Comparison of ENCODE assay signal across 8 mouse cellular contexts in the genomic region with DNA sequence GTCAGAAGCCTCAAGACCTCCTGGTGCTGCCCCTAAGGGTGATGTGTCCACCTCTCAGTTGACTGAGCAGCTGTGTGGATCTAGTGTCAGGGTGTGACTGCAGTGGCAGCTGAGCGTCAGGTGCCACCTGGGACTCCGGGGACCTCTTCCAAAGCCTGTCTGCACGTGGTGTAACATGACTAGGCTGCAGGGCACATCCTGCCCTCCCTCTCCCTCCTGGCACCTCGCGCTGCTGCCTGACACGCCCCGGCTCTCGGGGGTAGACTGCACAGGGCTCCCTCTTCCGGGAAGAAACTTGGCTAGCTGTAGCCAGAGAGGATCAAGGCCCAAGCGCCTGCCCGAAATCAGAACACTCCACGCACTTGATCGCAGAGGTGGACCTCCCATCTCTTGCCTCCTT.
DNase-seq lines count a peak whose midpoint lies in the region; ATAC-seq and TF ChIP-seq lines count a peak whose summit lies in the region.

No protein-coding gene starts in this region.

- H3K4me3 ChIP-seq in heart, embryonic 13.5 days: no peak overlapping the region
- no peak overlapping the region for H3K4me3 ChIP-seq in limb, embryonic 14.5 days (replicated peaks; ENCODE audit: low read length)
- no peak overlapping the region for H3K4me3 ChIP-seq in midbrain, embryonic 10.5 days

- peak; percentile 87 for DNase-seq in A20 (ENCODE audit: low read depth, low spot score)
- peak; percentile 77 for DNase-seq in MN1 (ENCODE audit: low spot score)
- no peak for DNase-seq in limb, embryonic 14.5 days (ENCODE audit: low spot score)
- peak; percentile 79 for DNase-seq in splenic B cell, adult 2 months (ENCODE audit: low read depth, low spot score)
- no peak for DNase-seq in midbrain, embryonic 10.5 days (ENCODE audit: low spot score)
- no peak for DNase-seq in neural tube, embryonic 10.5 days (ENCODE audit: extremely low spot score, low spot score)
- DNase-seq in layer of hippocampus, postnatal 25 days (ENCODE audit: extremely low spot score in 1 of 2, low spot score in 1 of 2): no peak

- 52% methylated on average over 12 of the region's 13 CpGs for whole genome bisulfite sequencing in heart, embryonic 13.5 days
- 58% methylated on average over 13 of the region's 13 CpGs for WGBS in limb, embryonic 14.5 days
- WGBS in midbrain, embryonic 10.5 days: 79% methylated on average over 13 of the region's 13 CpGs

- H3K9me3 ChIP-seq in heart, embryonic 13.5 days: no peaks in the 10 kb centered on the region
- no peaks in the 10 kb centered on the region for H3K9me3 ChIP-seq in limb, embryonic 14.5 days (ENCODE audit: control insufficient read depth, low read length)
- no peaks in the 10 kb centered on the region for H3K9me3 ChIP-seq in midbrain, embryonic 10.5 days (replicated peaks)

- peak overlapping the region; percentile 52 for H3K9ac ChIP-seq in heart, embryonic 13.5 days
- no peak overlapping the region for H3K9ac ChIP-seq in limb, embryonic 14.5 days (ENCODE audit: low read depth, low read length, severe bottlenecking)

- H3K4me2 ChIP-seq in heart, embryonic 13.5 days: no peak overlapping the region
- no peak overlapping the region for H3K4me2 ChIP-seq in limb, embryonic 14.5 days (replicated peaks; ENCODE audit: low read depth, low read length, severe bottlenecking)

- no peak for TF ChIP-seq POLR2A in limb, embryonic 14.5 days (IDR thresholded peaks at IDR 0.05; ENCODE audit: borderline replicate concordance, extremely low read depth, insufficient read depth, insufficient read length)

- no peak for ATAC-seq in heart, embryonic 13.5 days (ENCODE audit: extremely low read depth, insufficient number of reproducible peaks, low FRiP score, low TSS enrichment)
- peak; percentile 53; the same call in 1 of the 2 replicates for ATAC-seq in limb, embryonic 14.5 days (ENCODE audit: low FRiP score, low read depth)

- H3K27me3 ChIP-seq in heart, embryonic 13.5 days (replicated peaks): peaks cover 11% of the 10 kb centered on the region
- H3K27me3 ChIP-seq in limb, embryonic 14.5 days (ENCODE audit: control insufficient read depth, insufficient read depth, low read length): no peaks in the 10 kb centered on the region
- no peaks in the 10 kb centered on the region for H3K27me3 ChIP-seq in splenic B cell, adult 2 months (ENCODE audit: control insufficient read depth, insufficient read depth, low read length, poor library complexity, severe bottlenecking)
- no peaks in the 10 kb centered on the region for H3K27me3 ChIP-seq in midbrain, embryonic 10.5 days (ENCODE audit: low read depth, poor library complexity, severe bottlenecking)

- H3K27ac ChIP-seq in heart, embryonic 13.5 days (replicated peaks): 0 out of 2 replicates have a peak overlapping the region, but pooled peaks have one; percentile 24
- no peak overlapping the region for H3K27ac ChIP-seq in limb, embryonic 14.5 days (replicated peaks; ENCODE audit: low read depth, low read length)
- H3K27ac ChIP-seq in midbrain, embryonic 10.5 days (replicated peaks): no peak overlapping the region

- H3K36me3 ChIP-seq in heart, embryonic 13.5 days: no peaks in the 10 kb centered on the region
- H3K36me3 ChIP-seq in limb, embryonic 14.5 days (ENCODE audit: control insufficient read depth, insufficient read depth, low read length): no peaks in the 10 kb centered on the region
- H3K36me3 ChIP-seq in splenic B cell, adult 2 months (ENCODE audit: control insufficient read depth, insufficient read depth, low read length, poor library complexity, severe bottlenecking): no peaks in the 10 kb centered on the region
- H3K36me3 ChIP-seq in midbrain, embryonic 10.5 days: no peaks in the 10 kb centered on the region

- peaks cover 70% of the 10 kb centered on the region for H3K4me1 ChIP-seq in heart, embryonic 13.5 days
- H3K4me1 ChIP-seq in limb, embryonic 14.5 days (ENCODE audit: control insufficient read depth, insufficient read depth, low read length): no peaks in the 10 kb centered on the region
- peaks cover 27% of the 10 kb centered on the region for H3K4me1 ChIP-seq in midbrain, embryonic 10.5 days

Comparison
In these comparisons a context has a peak if more than half of its experiments do, and no peak if none do; other contexts are left out.
1. DNase-seq: peak in A20 (single experiment), MN1 (single experiment) and splenic B cell, adult 2 months (single experiment); none in limb, embryonic 14.5 days (single experiment), midbrain, embryonic 10.5 days (single experiment), neural tube, embryonic 10.5 days (single experiment) and layer of hippocampus, postnatal 25 days (0 of 2).